Mouse (Mus musculus) left cerebral cortex, adult 8-10 months (tissue): ENCODE measurements around the gene Mast2. TPM values are rescaled to one million over a fixed set of nuclear protein-coding genes. Genes with fewer than 3 reads are reported as not detected.

ENCODE experiments used
- total RNA-seq, 4 experiments: library from RNA; stranded (reverse); gene quantifications; 2 replicates each; pipeline ENCODE4 v1.2.4; 2022

The Mast2 gene
- total RNA-seq, 4 experiments from 2014 or later: 87.3 to 111 (median 97.4) TPM

Other genes with a start within 250 kb of the Mast2 start
- 10 to 100 TPM; 35.5 to 44.5 (median 40.3) TPM for gene Pik3r3, start 242.6 kb downstream of the Mast2 start, total RNA-seq
- gene Ipp, start 43.4 kb upstream of the Mast2 start, total RNA-seq: 10 to 100 TPM; 19.2 to 21.3 (median 20.1) TPM
- 10 to 100 TPM; 10.1 to 12.8 (median 12.0) TPM for gene Tmem69, start 91.8 kb upstream of the Mast2 start, total RNA-seq
- 10 to 100 TPM; 40.2 to 57.7 (median 48.3) TPM for gene Gpbp1l1, start 93.5 kb upstream of the Mast2 start, total RNA-seq
- gene Ccdc17, start 132.5 kb upstream of the Mast2 start, total RNA-seq: 1 to 10 TPM; 5.5 to 8.0 (median 7.1) TPM
- gene Nasp, start 163.8 kb upstream of the Mast2 start, total RNA-seq: 10 to 100 TPM; 26.8 to 28.5 (median 27.2) TPM
- 100 to 1,000 TPM; 426 to 437 (median 430) TPM for gene Akr1a1, start 187.5 kb upstream of the Mast2 start, total RNA-seq
- 100 to 1,000 TPM; 171 to 219 (median 193) TPM for gene Prdx1, start 221.4 kb upstream of the Mast2 start, total RNA-seq
- gene Mmachc, start 244.2 kb upstream of the Mast2 start, total RNA-seq: 10 to 100 TPM; 14.0 to 18.4 (median 14.8) TPM
- 1 to 10 TPM; 4.3 to 8.4 (median 6.3) TPM for gene Ccdc163, start 244.3 kb upstream of the Mast2 start, total RNA-seq